Mouse (Mus musculus): Measurements from ENCODE around the gene Ficd. TPM values are rescaled to one million over a fixed set of nuclear protein-coding genes. Genes with fewer than 3 reads are reported as not detected.

The Ficd gene
- polyA plus RNA-seq, 1 experiment from 2014 or later, result 7.0 TPM

- Histone ChIP-seq H3K4me1 (ENCODE audit: insufficient read depth, low read length) (peaks cover 35% of the 10 kb centered on the region), H3K36me3 (ENCODE audit: insufficient read depth, low read length) (0 out of 2 replicates have a peak, but pooled peaks cover 2% of the 10 kb centered on the region), H3K9ac (replicated peaks; ENCODE audit: low read length) (peak overlapping the region; percentile 44; the same call in 1 of the 2 replicates), H3K4me2 (replicated peaks; ENCODE audit: low read depth, low read length) (no peak overlapping the region), H3K9me3 (ENCODE audit: low read length) (no peaks in the 10 kb centered on the region), H3K4me3 (ENCODE audit: low read length) (no peak overlapping the region), H3K27ac (ENCODE audit: low read length) (peak overlapping the region; percentile 83), H3K27me3 (ENCODE audit: insufficient read depth, low read length) (no peaks in the 10 kb centered on the region)
- WGBS, result 9% methylated on average over 7 of the region's 7 CpGs
- peak; percentile 69 for ATAC-seq (ENCODE audit: low FRiP score, low TSS enrichment)
Measured at GRCm38 (mm10) chr5:113789075-113789788, 53.6 kb downstream of the Ficd start.

Other genes starting within 250 kb of the Ficd start
- 3.0 and 3.2 TPM in 2 replicates for gene Wscd2, start 245.5 kb upstream of the Ficd start, polyA plus RNA-seq (2015; fragmentation: Nextera tagmentation; extraction: Ambion mirVana)
- 4.4 and 6.5 TPM in 2 replicates for gene Cmklr1, start 85.4 kb upstream of the Ficd start, polyA plus RNA-seq (2015; fragmentation: Nextera tagmentation; extraction: Ambion mirVana)
- gene 1700069L16Rik, start 11.0 kb upstream of the Ficd start, polyA plus RNA-seq (2015; fragmentation: Nextera tagmentation; extraction: Ambion mirVana), result not detected in 2 replicates
- gene Sart3, start 36.7 kb downstream of the Ficd start, polyA plus RNA-seq (2015; fragmentation: Nextera tagmentation; extraction: Ambion mirVana), result 54.8 and 62.4 TPM in 2 replicates
- 107 and 110 TPM in 2 replicates for gene Iscu, start 36.9 kb downstream of the Ficd start, polyA plus RNA-seq (2015; fragmentation: Nextera tagmentation; extraction: Ambion mirVana)
- gene Tmem119, start 64.7 kb downstream of the Ficd start, polyA plus RNA-seq (2015; fragmentation: Nextera tagmentation; extraction: Ambion mirVana), result 46.1 and 51.7 TPM in 2 replicates
- gene Selplg, start 96.8 kb downstream of the Ficd start, polyA plus RNA-seq (2015; fragmentation: Nextera tagmentation; extraction: Ambion mirVana), result 2.4 TPM in 2 replicates
- gene Coro1c, start 173.0 kb downstream of the Ficd start, polyA plus RNA-seq (2015; fragmentation: Nextera tagmentation; extraction: Ambion mirVana), result 122 and 126 TPM in 2 replicates

Data from kidney, embryonic 16.5 days (tissue).